Mouse (Mus musculus): ENCODE data around the gene Stard5.
A peak's percentile ranks its signal among the peaks of the same experiment; 100 is the strongest.

Gene Stard5

GRCm38 (mm10) chr7:83631828-83632681 is at the start of gene Stard5:
Gene Stard5, plus strand, starts transcription at chr7:83631959.
- DNase-seq (ENCODE audit: low read depth in 1 of 2, low spot score in 2 of 2): peak; percentile 71 to 87

GRCm38 (mm10) chr7:83584639-83585471 is 46.9 kb upstream of the Stard5 start, which contains the start of gene Tmc3:
Gene Tmc3, plus strand, starts transcription at chr7:83584927.
- no peak for DNase-seq (ENCODE audit: low read depth in 1 of 2, low spot score in 2 of 2)

GRCm38 (mm10) chr7:83594056-83594455 is 37.7 kb upstream of the Stard5 start:
- DNase-seq (ENCODE audit: low read depth in 1 of 2, low spot score in 2 of 2): no peak

- no peak for DNase-seq (ENCODE audit: low read depth in 1 of 2, low spot score in 2 of 2)
These were observed 34.7 kb upstream of the Stard5 start for GRCm38 (mm10) chr7:83597063-83597462.

- DNase-seq (ENCODE audit: low read depth in 1 of 2, low spot score in 2 of 2): no peak
These were observed 32.5 kb upstream of the Stard5 start for GRCm38 (mm10) chr7:83598997-83599912.

- DNase-seq (ENCODE audit: low read depth in 1 of 2, low spot score in 2 of 2): peak in 1 of 2 experiments; percentile 21
These were observed 31.9 kb upstream of the Stard5 start for GRCm38 (mm10) chr7:83599913-83600286.

GRCm38 (mm10) chr7:83604180-83604944 is 27.4 kb upstream of the Stard5 start:
- DNase-seq (ENCODE audit: low read depth in 1 of 2, low spot score in 2 of 2): no peak

- DNase-seq (ENCODE audit: low read depth in 1 of 2, low spot score in 2 of 2): no peak
These were observed 25.0 kb upstream of the Stard5 start for GRCm38 (mm10) chr7:83606796-83607195.

- no peak for DNase-seq (ENCODE audit: low read depth in 1 of 2, low spot score in 2 of 2)
These were observed 21.9 kb upstream of the Stard5 start for GRCm38 (mm10) chr7:83609891-83610290.

GRCm38 (mm10) chr7:83611886-83612285 is 19.9 kb upstream of the Stard5 start:
- no peak for DNase-seq (ENCODE audit: low read depth in 1 of 2, low spot score in 2 of 2)

- DNase-seq (ENCODE audit: low read depth in 1 of 2, low spot score in 2 of 2): no peak
These were observed 16.5 kb upstream of the Stard5 start for GRCm38 (mm10) chr7:83615272-83615671.

- no peak for DNase-seq (ENCODE audit: low read depth in 1 of 2, low spot score in 2 of 2)
These were observed 15.9 kb upstream of the Stard5 start for GRCm38 (mm10) chr7:83615815-83616214.

GRCm38 (mm10) chr7:83616268-83616667 is 15.5 kb upstream of the Stard5 start:
- peak; percentile 39 to 42 for DNase-seq (ENCODE audit: low read depth in 1 of 2, low spot score in 2 of 2)

GRCm38 (mm10) chr7:83618709-83619108 is 13.1 kb upstream of the Stard5 start:
- DNase-seq (ENCODE audit: low read depth in 1 of 2, low spot score in 2 of 2): no peak

- no peak for DNase-seq (ENCODE audit: low read depth in 1 of 2, low spot score in 2 of 2)
These were observed 9.2 kb upstream of the Stard5 start for GRCm38 (mm10) chr7:83622582-83622981.

- DNase-seq (ENCODE audit: low read depth in 1 of 2, low spot score in 2 of 2): no peak
These were observed 7.7 kb upstream of the Stard5 start for GRCm38 (mm10) chr7:83624065-83624464.

GRCm38 (mm10) chr7:83626557-83627257 is 5.1 kb upstream of the Stard5 start:
- no peak for DNase-seq (ENCODE audit: low read depth in 1 of 2, low spot score in 2 of 2)

- no peak for DNase-seq (ENCODE audit: low read depth in 1 of 2, low spot score in 2 of 2)
These were observed 4.4 kb upstream of the Stard5 start for GRCm38 (mm10) chr7:83627369-83627768.

- DNase-seq (ENCODE audit: low read depth in 1 of 2, low spot score in 2 of 2): no peak
These were observed 509 bp upstream of the Stard5 start for GRCm38 (mm10) chr7:83631073-83631827.
